Mouse (Mus musculus): ENCODE data around the gene Tle3.

Gene Tle3

GRCm38 (mm10) chr9:61371755-61372509 is at the start of gene Tle3:
Tle3 (plus strand) TSS chr9:61372366.
- DNase-seq (ENCODE audit: low read depth, low spot score) = peak; percentile 98

- no peak for DNase-seq (ENCODE audit: low read depth, low spot score)
Measured at GRCm38 (mm10) chr9:61323221-61323620, 48.9 kb upstream of the Tle3 start.

DNA sequence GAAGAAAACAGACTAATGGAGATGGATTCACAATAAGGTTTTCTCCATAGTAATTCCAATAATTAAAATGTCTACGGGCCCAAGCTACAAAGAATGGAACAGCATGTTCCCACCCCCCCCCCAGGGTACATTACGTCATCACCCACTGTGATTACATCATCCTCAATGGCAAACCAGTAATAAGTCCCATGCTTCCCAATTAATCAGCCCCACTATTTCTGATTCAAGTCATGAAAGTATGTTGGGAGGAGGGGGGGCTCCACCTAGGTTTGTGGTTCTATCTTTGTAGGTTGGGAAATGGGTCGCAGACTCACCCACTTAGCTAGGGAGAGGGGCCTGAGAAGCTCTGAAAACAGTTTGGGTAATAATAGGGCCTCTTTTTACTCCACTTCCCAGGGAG is 48.3 kb upstream of the Tle3 start:
- no peak for DNase-seq (ENCODE audit: low read depth, low spot score)

DNA sequence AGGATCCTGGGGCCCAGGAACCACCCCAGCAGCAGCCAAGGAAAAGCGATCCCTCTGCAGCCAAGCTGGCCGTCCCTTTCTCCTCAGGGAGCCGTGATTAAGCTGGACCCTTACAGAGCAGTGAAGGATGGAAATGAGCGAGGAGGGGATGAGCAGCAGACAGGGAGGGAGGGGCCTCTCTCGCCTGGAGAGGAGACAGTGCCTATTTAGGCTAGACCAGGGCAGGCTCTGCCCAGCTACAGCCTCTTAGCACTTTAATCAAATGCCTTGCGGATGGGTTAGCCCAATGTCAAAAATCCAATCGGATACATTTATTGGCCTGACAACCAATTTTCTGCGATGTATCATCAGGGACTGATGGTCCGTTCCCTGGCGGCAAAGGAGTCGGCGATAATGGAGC is 47.8 kb upstream of the Tle3 start:
- DNase-seq (ENCODE audit: low read depth, low spot score) = no peak

DNA sequence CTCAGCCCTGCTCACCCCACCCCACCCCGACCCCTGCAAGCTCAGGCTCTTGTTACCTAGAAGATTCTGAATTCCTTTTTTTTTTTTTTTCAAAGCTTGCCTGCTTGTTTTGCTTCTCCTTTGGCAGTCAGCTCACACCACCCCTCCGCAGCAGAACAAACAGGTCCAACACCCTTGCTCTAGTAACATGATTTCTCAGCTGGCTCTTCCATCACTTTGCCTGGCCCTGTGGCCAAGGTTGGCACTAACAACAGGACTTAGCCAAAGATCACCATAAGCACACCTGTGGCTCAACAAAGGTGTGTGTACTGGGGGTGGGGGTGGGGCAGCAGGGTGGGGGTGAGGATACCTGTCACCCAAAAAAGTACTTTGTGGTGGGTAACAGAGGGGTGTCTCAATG is 47.2 kb upstream of the Tle3 start:
- DNase-seq (ENCODE audit: low read depth, low spot score) = no peak

DNA sequence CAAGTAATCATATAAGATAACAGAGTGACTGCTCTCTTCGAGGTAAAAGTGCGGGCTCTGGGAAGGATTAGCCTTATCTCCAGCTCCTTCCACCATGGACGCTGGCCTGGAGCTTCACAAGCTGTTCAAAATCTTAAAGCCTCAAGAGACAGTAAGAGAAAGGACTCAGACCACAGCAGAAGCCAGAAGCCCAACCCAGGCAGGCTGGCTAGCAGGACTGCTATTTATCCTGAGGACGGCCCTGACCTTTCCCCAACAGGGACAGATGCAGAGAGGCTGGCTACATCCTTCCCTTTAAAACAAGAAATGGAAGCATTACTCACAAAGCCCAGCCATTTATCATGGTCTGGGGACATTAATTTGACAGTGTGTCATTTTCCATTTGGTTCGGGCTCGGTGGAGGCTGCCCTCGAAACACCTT is 46.2 kb upstream of the Tle3 start:
- DNase-seq (ENCODE audit: low read depth, low spot score) = no peak

GRCm38 (mm10) chr9:61326922-61327321 is 45.2 kb upstream of the Tle3 start:
- DNase-seq (ENCODE audit: low read depth, low spot score) = no peak

- DNase-seq (ENCODE audit: low read depth, low spot score) = no peak
Measured at GRCm38 (mm10) chr9:61328173-61328572, 44.0 kb upstream of the Tle3 start.

GRCm38 (mm10) chr9:61330747-61331146 is 41.4 kb upstream of the Tle3 start:
- no peak for DNase-seq (ENCODE audit: low read depth, low spot score)

GRCm38 (mm10) chr9:61332226-61332936 is 39.8 kb upstream of the Tle3 start:
- DNase-seq (ENCODE audit: low read depth, low spot score) = peak; percentile 22

DNA sequence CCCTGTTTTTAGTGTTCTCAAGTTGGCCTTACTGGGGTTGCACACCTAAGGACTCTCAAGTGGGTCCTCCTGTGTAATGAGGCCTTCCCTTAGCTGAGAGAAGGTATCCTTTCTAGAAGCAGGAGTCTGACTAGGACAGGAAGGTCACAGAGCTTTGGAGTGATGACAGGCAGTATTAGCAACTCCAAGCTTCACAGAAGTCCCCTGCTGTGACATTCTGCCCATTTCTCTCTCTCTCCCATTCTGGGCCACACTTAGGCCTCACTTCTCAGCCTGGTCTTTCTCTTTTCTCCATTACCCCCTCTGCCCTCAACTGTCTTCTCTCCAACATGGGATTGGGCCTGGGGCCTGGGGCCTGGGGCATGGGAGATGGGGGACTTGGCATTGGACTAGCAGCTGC is 36.0 kb upstream of the Tle3 start:
- no peak for DNase-seq (ENCODE audit: low read depth, low spot score)

- no peak for DNase-seq (ENCODE audit: low read depth, low spot score)
Measured at GRCm38 (mm10) chr9:61336591-61337587, 35.3 kb upstream of the Tle3 start.

DNA sequence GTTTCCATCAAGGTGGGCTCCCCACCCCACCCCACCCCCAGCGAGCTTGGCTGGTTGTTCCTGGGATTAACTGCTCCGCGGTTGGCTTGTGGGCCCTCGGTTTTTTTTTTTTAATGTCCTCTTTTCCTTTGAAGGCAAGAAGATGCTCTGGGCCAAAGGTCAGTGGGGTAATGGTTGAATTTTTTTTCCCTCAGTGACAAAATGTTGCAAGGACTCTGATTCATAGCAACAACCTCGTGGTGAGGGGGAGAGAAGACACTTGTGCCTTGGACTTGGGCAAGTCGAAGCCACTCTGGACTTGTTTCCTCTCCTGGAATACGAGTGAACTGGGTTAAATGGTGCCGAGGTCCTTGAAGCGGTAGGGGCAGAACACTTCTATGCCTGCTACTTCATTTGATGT is 34.5 kb upstream of the Tle3 start:
- DNase-seq (ENCODE audit: low read depth, low spot score) = no peak

DNA sequence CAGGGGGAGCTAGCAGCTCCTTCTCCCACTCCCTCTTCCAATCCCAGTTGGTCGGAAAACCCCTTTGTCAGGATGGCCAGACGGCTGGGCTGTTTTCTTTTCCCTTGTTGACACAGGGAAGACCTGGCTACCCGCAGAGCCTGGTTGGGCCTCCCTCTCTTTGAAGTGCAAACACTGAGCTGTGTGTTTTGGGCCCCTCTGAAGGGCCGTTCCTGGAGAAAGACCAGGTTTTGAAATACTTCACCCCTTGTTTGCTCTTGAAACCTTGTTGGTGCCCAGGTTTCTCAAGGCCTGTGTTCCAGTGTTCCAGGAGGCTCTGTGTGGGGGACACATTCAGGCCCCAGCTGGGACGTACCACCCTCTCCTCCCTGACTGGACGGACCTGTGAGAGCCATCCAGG is 32.9 kb upstream of the Tle3 start:
- DNase-seq (ENCODE audit: low read depth, low spot score) = no peak

DNA sequence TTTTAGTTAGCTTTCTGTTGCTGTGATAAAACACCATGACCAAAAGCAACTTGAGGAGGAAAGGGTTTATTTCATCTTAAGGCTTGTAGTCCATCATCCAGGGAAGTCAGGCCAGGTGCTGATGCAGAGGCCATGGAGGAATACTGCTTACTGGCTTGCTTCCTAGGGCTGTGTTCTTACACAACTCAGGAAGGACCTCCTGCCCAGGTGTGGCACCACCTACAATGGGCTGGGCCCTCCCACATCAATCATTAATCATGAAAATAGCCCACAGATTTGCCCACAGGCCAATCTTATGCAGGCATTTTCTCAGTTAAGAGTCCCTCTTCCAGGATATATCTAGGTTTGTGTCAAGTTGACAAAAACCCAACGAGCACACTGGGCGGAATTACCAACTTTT is 31.8 kb upstream of the Tle3 start:
- no peak for DNase-seq (ENCODE audit: low read depth, low spot score)

DNA sequence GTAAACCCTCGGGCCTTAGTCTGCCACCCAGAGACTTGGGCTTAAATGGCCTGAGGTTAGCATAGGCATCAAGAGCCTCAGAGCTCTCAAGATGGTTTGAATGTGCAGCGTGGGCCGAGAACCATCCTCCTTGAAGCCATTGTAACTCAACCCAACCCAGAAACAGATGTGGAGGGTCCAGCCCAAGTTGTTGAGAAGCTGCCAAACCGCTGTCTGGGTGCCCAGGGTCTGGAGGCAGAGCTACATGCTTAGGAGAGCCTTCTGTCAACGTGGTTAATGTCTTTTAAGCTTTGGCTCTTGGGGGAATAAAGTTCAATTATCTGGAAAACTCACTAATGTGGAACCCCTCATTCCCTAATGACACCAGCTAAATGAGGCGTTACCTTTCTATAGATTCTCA is 29.9 kb upstream of the Tle3 start:
- DNase-seq (ENCODE audit: low read depth, low spot score) = no peak

- no peak for DNase-seq (ENCODE audit: low read depth, low spot score)
Measured at GRCm38 (mm10) chr9:61344684-61345083, 27.5 kb upstream of the Tle3 start.

- no peak for DNase-seq (ENCODE audit: low read depth, low spot score)
Measured at GRCm38 (mm10) chr9:61347011-61347410, 25.2 kb upstream of the Tle3 start.

GRCm38 (mm10) chr9:61348036-61348435 is 24.1 kb upstream of the Tle3 start:
- no peak for DNase-seq (ENCODE audit: low read depth, low spot score)

DNA sequence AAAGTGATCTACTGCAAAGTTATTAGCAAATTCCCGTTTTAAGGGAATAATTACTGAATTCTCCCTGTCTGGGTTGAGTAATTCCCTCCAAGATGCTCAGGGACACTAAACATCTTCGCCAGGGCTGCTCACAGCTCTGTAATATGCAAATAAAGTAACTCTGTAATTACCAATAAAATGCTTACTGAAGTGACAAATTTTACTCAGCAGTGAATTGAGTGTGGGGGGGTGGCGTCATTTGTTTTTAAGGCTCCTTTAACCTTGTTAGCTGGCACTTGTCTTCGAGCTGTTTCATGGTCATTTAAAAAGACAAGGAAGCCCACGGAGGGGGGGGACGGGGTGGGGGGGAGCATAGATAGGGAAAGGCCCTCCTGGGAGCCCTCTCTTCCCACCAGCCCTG is 23.6 kb upstream of the Tle3 start:
- DNase-seq (ENCODE audit: low read depth, low spot score) = no peak

DNA sequence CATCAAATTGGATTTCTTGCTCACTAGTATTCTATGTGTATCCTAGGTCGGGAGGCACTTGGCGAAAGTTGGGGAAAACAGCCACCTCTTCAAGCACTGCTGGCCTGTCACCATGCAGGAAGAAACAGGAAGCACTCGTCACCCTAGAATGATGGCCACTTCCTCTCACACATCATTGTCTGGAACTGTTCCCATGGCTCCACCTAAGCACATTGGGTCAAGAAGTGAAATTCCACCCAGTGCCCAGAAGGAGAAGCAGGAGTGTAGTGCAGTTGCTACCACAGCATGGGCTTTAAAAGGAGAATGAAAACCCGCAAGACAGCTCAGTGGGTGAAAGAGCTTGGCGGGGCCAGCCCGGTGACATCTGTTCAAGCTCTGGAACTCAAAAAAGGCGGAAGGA is 22.5 kb upstream of the Tle3 start:
- DNase-seq (ENCODE audit: low read depth, low spot score) = no peak

- DNase-seq (ENCODE audit: low read depth, low spot score) = no peak
Measured at GRCm38 (mm10) chr9:61351164-61351563, 21.0 kb upstream of the Tle3 start.

All from CD4-positive, CD25-positive, alpha-beta regulatory T cell, adult 2 months (primary cell).